8 mouse cellular contexts compared by ENCODE assay signal in the genomic region with DNA sequence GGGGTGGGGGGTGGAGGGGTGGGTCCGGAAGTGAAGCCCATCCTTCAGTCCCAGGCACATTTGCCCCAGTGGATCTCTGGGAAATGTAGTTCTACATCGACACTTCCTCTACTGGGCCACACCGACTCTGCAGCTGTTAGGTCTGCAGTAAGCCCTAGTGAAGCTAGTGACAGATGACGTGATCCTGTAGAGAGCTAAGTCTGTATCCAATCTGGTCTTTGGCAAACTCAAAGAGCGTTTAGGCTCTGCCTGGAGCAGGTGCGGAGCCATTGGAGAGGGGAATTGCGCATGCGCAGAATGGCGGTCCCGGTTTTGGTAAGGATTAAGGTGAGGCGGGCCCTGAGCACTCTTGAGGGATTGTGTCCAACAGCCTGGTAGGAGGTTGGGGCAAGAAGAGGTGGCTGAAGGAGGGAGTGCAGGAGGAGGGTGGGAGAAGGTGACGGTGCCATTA. TPM values are rescaled to one million over a fixed set of nuclear protein-coding genes. Genes with fewer than 3 reads are reported as not detected.
A peak's percentile ranks its signal among the peaks of the same experiment; 100 is the strongest.
DNase-seq lines count a peak whose midpoint lies in the region; ATAC-seq and TF ChIP-seq lines count a peak whose summit lies in the region.

A gene (plus strand): TSS at position 102 of the 451 bp plus-strand sequence.

- DNase-seq in CD4-positive, CD25-positive, alpha-beta regulatory T cell, adult 2 months (ENCODE audit: low read depth, low spot score), result peak; percentile 87
- peak; percentile 83 for DNase-seq in brain, embryonic 18.5 days (ENCODE audit: low read depth, low spot score)
- peak; percentile 90 for DNase-seq in kidney, postnatal 0 days (ENCODE audit: low spot score)
- peak; percentile 88 for DNase-seq in liver, adult 2 months (ENCODE audit: extremely low read depth, low read depth, low spot score)
- DNase-seq in spleen, postnatal 4 days (ENCODE audit: low spot score in 2 of 2), result peak; percentile 80 to 91

- peak within 1 kb of the TSS; percentile 90 for H3K27ac ChIP-seq in heart, embryonic 13.5 days (replicated peaks)
- H3K27ac ChIP-seq in kidney, postnatal 0 days, result peak within 1 kb of the TSS; percentile 75
- H3K27ac ChIP-seq in liver, adult 2 months (replicated peaks; ENCODE audit: insufficient read depth, low read depth, low read length), result peak within 1 kb of the TSS; percentile 62

- peaks cover 17% of the 10 kb centered on the region for H3K4me1 ChIP-seq in heart, embryonic 13.5 days
- H3K4me1 ChIP-seq in kidney, postnatal 0 days (replicated peaks; ENCODE audit: insufficient read depth, low read length), result 0 out of 2 replicates have a peak, but pooled peaks cover 4% of the 10 kb centered on the region
- peaks cover 6% of the 10 kb centered on the region; the same call in 1 of the 2 replicates for H3K4me1 ChIP-seq in liver, adult 2 months (ENCODE audit: control insufficient read depth, insufficient read depth, low read length)

- peaks cover 43% of the 10 kb centered on the region for H3K36me3 ChIP-seq in heart, embryonic 13.5 days
- H3K36me3 ChIP-seq in kidney, postnatal 0 days (ENCODE audit: insufficient read depth, low read length), result peaks cover 16% of the 10 kb centered on the region
- peaks cover 13% of the 10 kb centered on the region for H3K36me3 ChIP-seq in liver, adult 2 months (ENCODE audit: control insufficient read depth, insufficient read depth, low read length)
- H3K36me3 ChIP-seq in myocyte (ENCODE audit: control insufficient read depth, insufficient read depth), result peaks cover 6% of the 10 kb centered on the region

- peak within 1 kb of the TSS; percentile 74 for H3K9ac ChIP-seq in heart, embryonic 13.5 days
- peak within 1 kb of the TSS; percentile 58 for H3K9ac ChIP-seq in kidney, postnatal 0 days (ENCODE audit: low read depth, low read length)
- peak within 1 kb of the TSS; percentile 49 for H3K9ac ChIP-seq in liver, adult 2 months (ENCODE audit: low read depth, low read length)

- no peaks in the 10 kb centered on the region for H3K9me3 ChIP-seq in heart, embryonic 13.5 days
- no peaks in the 10 kb centered on the region for H3K9me3 ChIP-seq in kidney, postnatal 0 days (replicated peaks; ENCODE audit: low read length)

- H3K4me2 ChIP-seq in heart, embryonic 13.5 days, result peak within 1 kb of the TSS; percentile 73
- H3K4me2 ChIP-seq in kidney, postnatal 0 days (ENCODE audit: low read length), result peak within 1 kb of the TSS; percentile 72
- H3K4me2 ChIP-seq in myocyte (ENCODE audit: low read depth), result peak within 1 kb of the TSS; percentile 74

- no peak for TF ChIP-seq CTCF in kidney, postnatal 0 days (IDR thresholded peaks at IDR 0.05; ENCODE audit: low read depth)
- no peak for TF ChIP-seq CTCF in liver, adult 2 months (IDR thresholded peaks at IDR 0.05; ENCODE audit: low read depth, low read length)

- no peak for TF ChIP-seq POLR2A in liver, adult 2 months (IDR thresholded peaks at IDR 0.05; ENCODE audit: extremely low read depth, insufficient read depth, low read length)
- peak; percentile 53 for TF ChIP-seq POLR2A in myocyte (IDR thresholded peaks at IDR 0.05; ENCODE audit: insufficient read length, low read depth)

- no peak within 1 kb of the TSS for H3ac ChIP-seq in myocyte (ENCODE audit: control insufficient read depth, insufficient read length)

- peak; percentile 56 for ATAC-seq in erythroid progenitor cell, adult 5-6 weeks (replicated peaks; ENCODE audit: low FRiP score, poor library complexity, severe bottlenecking)
- ATAC-seq in heart, embryonic 13.5 days (ENCODE audit: extremely low read depth, insufficient number of reproducible peaks, low FRiP score, low TSS enrichment), result peak; percentile 14; the same call in 1 of the 2 replicates
- peak; percentile 17 for ATAC-seq in kidney, postnatal 0 days (replicated peaks; ENCODE audit: low FRiP score, low read depth)

- peaks cover 6% of the 10 kb centered on the region; the same call in 1 of the 2 replicates for H3K79me2 ChIP-seq in liver, adult 2 months (ENCODE audit: control insufficient read depth, insufficient read depth, low read length)
- H3K79me2 ChIP-seq in myocyte (ENCODE audit: control insufficient read depth, insufficient read depth), result peaks cover 17% of the 10 kb centered on the region

- WGBS in heart, embryonic 13.5 days, result under 1% methylated on average over 12 of the region's 12 CpGs
- under 1% methylated on average over 12 of the region's 12 CpGs for WGBS in kidney, postnatal 0 days
- WGBS in liver, adult 2 months, result under 1% methylated on average over 12 of the region's 12 CpGs

- no peaks in the 10 kb centered on the region for H3K27me3 ChIP-seq in heart, embryonic 13.5 days (replicated peaks)
- no peaks in the 10 kb centered on the region for H3K27me3 ChIP-seq in kidney, postnatal 0 days (ENCODE audit: insufficient read depth, low read length)
- H3K27me3 ChIP-seq in liver, adult 2 months (ENCODE audit: control insufficient read depth, insufficient read depth, low read length), result no peaks in the 10 kb centered on the region; the same call in 1 of the 2 replicates
- no peaks in the 10 kb centered on the region for H3K27me3 ChIP-seq in myocyte (ENCODE audit: control insufficient read depth, insufficient read depth, insufficient read length)

- peak within 1 kb of the TSS; percentile 95 for H3K4me3 ChIP-seq in heart, embryonic 13.5 days
- peak within 1 kb of the TSS; percentile 70 for H3K4me3 ChIP-seq in kidney, postnatal 0 days (replicated peaks; ENCODE audit: low read depth, low read length)
- H3K4me3 ChIP-seq in liver, adult 2 months (ENCODE audit: insufficient read depth, low read depth, low read length), result peak within 1 kb of the TSS; percentile 60
- H3K4me3 ChIP-seq in myocyte, result peak within 1 kb of the TSS; percentile 38

TF ChIP-seq in myocyte, 11 proteins besides CTCF, POLR2A, EP300 and RAD21:
- TF ChIP-seq USF1 (IDR thresholded peaks at IDR 0.05; ENCODE audit: low read depth) (no peak), E2F4 (IDR thresholded peaks at IDR 0.05; ENCODE audit: insufficient read depth) (no peak), POLR2AphosphoS2 (IDR thresholded peaks at IDR 0.05; ENCODE audit: insufficient read length, low read depth) (peak; percentile 42), TCF12 (IDR thresholded peaks at IDR 0.05; ENCODE audit: insufficient read depth, poor library complexity, severe bottlenecking) (no peak), CEBPB (IDR thresholded peaks at IDR 0.05; ENCODE audit: insufficient read depth, poor library complexity, severe bottlenecking) (no peak), MAX (IDR thresholded peaks at IDR 0.05; ENCODE audit: low read depth) (no peak), TCF3 (IDR thresholded peaks at IDR 0.05; ENCODE audit: insufficient read length, low read depth) (no peak), MYOD1 (IDR thresholded peaks at IDR 0.05; ENCODE audit: control insufficient read depth in 1 of 3, insufficient read length in 2 of 3, low read depth in 2 of 3) (peak; percentile 75 to 93 (median 89)), REST (IDR thresholded peaks at IDR 0.05; ENCODE audit: insufficient read depth, insufficient read length) (no peak), MYOG (IDR thresholded peaks at IDR 0.05; ENCODE audit: control insufficient read depth in 1 of 3, insufficient read depth in 1 of 3, insufficient read length in 2 of 3, low read depth in 2 of 3) (peak; percentile 18 to 80 (median 69)), SRF (IDR thresholded peaks at IDR 0.05; ENCODE audit: control insufficient read depth, insufficient read length, low read depth) (no peak)

RNA-seq across cellular contexts. Expression of the gene that starts here (rescaled TPM):
- total RNA-seq in erythroid progenitor cell, adult 5-6 weeks (2015; ENCODE audit: low replicate concordance), result 0.36 TPM in 1 of 2 replicates, not detected in the other
- total RNA-seq in erythroid progenitor cell, adult 5-6 weeks (2017; ENCODE audit: low replicate concordance), result 1.4 and 4.1 TPM in 2 replicates
- 2.4 and 3.3 TPM in 2 replicates for polyA plus RNA-seq in heart, embryonic 13.5 days (2015; fragmentation: Nextera tagmentation; extraction: Ambion mirVana)
- polyA plus RNA-seq in kidney, postnatal 0 days (2015; fragmentation: Nextera tagmentation; extraction: Ambion mirVana), result 4.8 and 4.9 TPM in 2 replicates
- 2.5 and 2.6 TPM in 2 replicates for total RNA-seq in liver, adult 2 months (2014; rRNA removed)
- 0.19 and 0.32 TPM in 2 replicates for polyA plus RNA-seq in liver, adult 2 months (2012; rRNA removed)
- polyA plus RNA-seq in myocyte (2012; fragmentation: generic; extraction: Trizol), result 2.1 TPM

Comparison
In these comparisons a context has a peak if more than half of its experiments do, and no peak if none do; other contexts are left out.
1. Peak in every context shown above with its lines: DNase-seq, ATAC-seq, H3K4me3 ChIP-seq and H3K27ac ChIP-seq.
2. H3K4me3 ChIP-seq: peak in every context shown above with its lines; median percentile 95 in heart, embryonic 13.5 days; 70 in kidney, postnatal 0 days; 60 in liver, adult 2 months; 38 in myocyte.